Mouse (Mus musculus): ENCODE results near the gene Usp30. TPM values are rescaled to one million over a fixed set of nuclear protein-coding genes. Genes with fewer than 3 reads are reported as not detected.

Gene Usp30
- polyA plus RNA-seq, 1 experiment from 2014 or later, result 16.4 TPM

DNA sequence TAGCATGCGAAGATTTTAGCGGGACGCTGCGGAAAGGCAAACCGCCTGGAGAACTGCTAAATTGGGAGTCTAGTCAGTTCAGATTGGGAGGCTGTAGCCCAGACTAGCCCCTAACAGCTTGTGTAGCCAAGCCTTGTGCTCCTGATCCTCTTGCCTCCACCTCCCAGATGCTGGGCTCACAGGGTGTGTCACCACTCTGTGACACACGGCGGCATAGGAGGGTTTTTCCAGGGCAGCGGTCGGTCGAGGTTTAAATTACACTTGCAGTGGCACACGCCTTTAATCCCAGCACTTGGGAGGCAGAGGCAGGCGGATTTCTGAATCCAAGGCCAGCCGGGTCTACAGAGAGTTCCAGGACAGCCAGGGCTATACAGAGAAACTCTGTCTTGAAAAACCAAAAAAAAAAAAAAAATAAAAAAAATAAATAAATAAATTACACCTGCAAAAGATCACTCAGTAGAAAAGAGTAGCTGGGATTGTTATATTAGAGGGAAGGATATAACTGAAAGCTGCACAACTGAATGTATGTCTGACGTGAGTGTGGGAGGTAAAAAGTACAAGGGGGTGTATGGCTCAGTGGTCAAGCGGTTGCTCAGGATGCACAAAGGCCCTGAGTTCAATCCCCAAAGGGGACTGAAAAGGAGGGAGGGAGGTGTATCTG, 64.4 kb downstream of the Usp30 start:
- peak overlapping the region; percentile 97 for H3K4me2 ChIP-seq
- H3K27me3 ChIP-seq, result no peaks in the 10 kb centered on the region
- H3K9ac ChIP-seq, result peak overlapping the region; percentile 77; the same call in 1 of the 2 replicates
- no peak for ATAC-seq (ENCODE audit: insufficient number of reproducible peaks, insufficient read depth, low FRiP score, low TSS enrichment, low read depth)
- H3K4me1 ChIP-seq, result peaks cover 43% of the 10 kb centered on the region
- H3K36me3 ChIP-seq, result peaks cover 20% of the 10 kb centered on the region; the same call in 1 of the 2 replicates
- H3K27ac ChIP-seq, result no peak overlapping the region
- H3K9me3 ChIP-seq, result no peaks in the 10 kb centered on the region
- peak overlapping the region; percentile 84 for H3K4me3 ChIP-seq
- 79% methylated on average over 15 of the region's 15 CpGs for WGBS

DNA sequence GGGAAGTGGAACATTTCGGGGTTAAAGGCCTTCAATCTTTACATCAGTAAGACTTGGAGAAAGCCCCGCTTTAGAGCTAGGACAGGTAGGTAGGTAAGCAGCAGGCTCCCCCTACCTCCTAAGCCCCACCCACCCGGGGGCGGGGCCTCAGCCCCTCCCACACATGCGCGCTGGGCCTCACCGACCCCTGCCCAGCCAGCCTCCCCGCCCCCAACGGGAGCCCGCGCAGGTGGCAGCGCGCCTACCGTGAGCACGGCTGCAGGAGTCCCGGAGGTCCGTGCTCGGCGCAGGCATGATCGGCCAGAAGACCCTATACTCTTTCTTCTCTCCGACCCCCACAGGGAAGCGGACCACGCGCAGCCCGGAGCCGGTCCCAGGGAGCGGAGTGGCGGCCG, 64.9 kb downstream of the Usp30 start, which contains the start of gene Ung:
Gene Ung (plus strand): TSS at position 176 of the 395 bp plus-strand sequence.
- peak; percentile 27; the same call in 1 of the 2 replicates for ATAC-seq (ENCODE audit: insufficient number of reproducible peaks, insufficient read depth, low FRiP score, low TSS enrichment, low read depth)
- H3K4me3 ChIP-seq, result peak within 1 kb of the TSS; percentile 84
- peak within 1 kb of the TSS; percentile 97 for H3K4me2 ChIP-seq
- peaks cover 17% of the 10 kb centered on the region; the same call in 1 of the 2 replicates for H3K36me3 ChIP-seq
- no peaks in the 10 kb centered on the region for H3K9me3 ChIP-seq
- H3K27ac ChIP-seq, result peak within 1 kb of the TSS; percentile 74
- WGBS, result 0% methylated on average over 26 of the region's 29 CpGs
- H3K9ac ChIP-seq, result peak within 1 kb of the TSS; percentile 77
- H3K4me1 ChIP-seq, result peaks cover 43% of the 10 kb centered on the region
- H3K27me3 ChIP-seq, result no peaks in the 10 kb centered on the region

DNA sequence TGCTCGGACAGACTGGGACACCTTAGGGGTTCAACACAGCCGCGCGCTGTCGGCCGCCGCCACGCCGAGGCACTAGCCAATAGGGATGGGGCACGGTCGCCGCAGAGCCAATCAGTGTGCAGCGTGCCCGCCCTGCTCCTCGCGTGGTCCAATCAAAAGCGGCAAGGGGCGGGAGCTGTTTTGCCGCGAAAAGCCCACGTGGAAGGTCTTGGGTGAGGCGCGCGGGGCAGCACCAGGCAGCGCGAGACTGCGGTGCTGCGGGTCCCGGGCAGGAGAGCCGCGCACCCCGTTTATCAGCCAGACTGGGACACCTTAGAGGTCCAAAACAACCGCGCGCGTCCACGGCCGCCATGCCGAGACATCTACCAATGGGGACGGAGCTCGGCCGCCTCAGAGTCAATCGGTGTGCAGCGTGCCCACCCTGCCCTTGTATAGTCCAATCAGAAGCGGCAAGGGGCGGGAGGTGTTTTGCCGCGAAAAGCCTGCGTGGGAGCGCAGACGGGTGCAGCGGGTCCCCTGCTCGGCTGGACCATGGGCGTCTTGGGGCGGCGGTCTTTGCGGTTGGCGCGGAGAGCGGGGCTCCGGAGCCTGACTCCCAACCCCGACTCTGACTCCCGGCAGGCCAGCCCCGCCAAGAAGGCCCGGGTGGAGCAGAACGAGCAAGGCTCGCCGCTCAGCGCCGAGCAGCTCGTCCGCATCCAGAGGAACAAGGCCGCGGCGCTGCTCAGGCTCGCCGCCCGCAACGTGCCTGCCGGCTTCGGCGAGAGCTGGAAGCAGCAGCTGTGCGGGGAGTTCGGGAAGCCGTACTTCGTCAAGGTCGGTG, 65.6 kb downstream of the Usp30 start:
- peak overlapping the region; percentile 84 for H3K4me3 ChIP-seq
- H3K36me3 ChIP-seq, result 0 out of 2 replicates have a peak, but pooled peaks cover 15% of the 10 kb centered on the region
- peaks cover 43% of the 10 kb centered on the region for H3K4me1 ChIP-seq
- peak overlapping the region; percentile 74 for H3K27ac ChIP-seq
- ATAC-seq (ENCODE audit: insufficient number of reproducible peaks, insufficient read depth, low FRiP score, low TSS enrichment, low read depth), result peak; percentile 98
- H3K9me3 ChIP-seq, result no peaks in the 10 kb centered on the region
- peak overlapping the region; percentile 97 for H3K4me2 ChIP-seq
- peak overlapping the region; percentile 77 for H3K9ac ChIP-seq
- under 1% methylated on average over 86 of the region's 87 CpGs for WGBS
- H3K27me3 ChIP-seq, result no peaks in the 10 kb centered on the region

DNA sequence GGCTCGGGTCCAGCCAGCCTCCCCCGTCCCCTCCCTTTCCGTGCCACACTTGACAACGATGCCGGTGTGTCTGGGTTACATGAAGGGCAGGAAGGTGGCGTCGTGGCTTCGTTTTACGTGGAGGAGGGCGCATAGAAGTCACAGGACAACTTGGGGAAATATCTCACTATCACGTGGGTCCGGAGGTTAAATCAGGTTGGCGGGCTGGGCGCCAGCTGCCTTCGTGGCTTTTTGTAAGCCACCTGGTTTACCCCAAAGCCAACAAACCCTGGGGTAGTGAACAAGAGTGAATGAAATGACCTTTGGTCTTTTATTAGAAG, 66.2 kb downstream of the Usp30 start:
- no peak for ATAC-seq (ENCODE audit: insufficient number of reproducible peaks, insufficient read depth, low FRiP score, low TSS enrichment, low read depth)
- H3K27ac ChIP-seq, result peak overlapping the region; percentile 74
- H3K36me3 ChIP-seq, result peaks cover 20% of the 10 kb centered on the region; the same call in 1 of the 2 replicates
- under 1% methylated on average over 15 of the region's 15 CpGs for WGBS
- H3K4me1 ChIP-seq, result peaks cover 43% of the 10 kb centered on the region
- H3K9ac ChIP-seq, result peak overlapping the region; percentile 77
- peak overlapping the region; percentile 84 for H3K4me3 ChIP-seq
- H3K4me2 ChIP-seq, result peak overlapping the region; percentile 97
- H3K9me3 ChIP-seq, result no peaks in the 10 kb centered on the region
- H3K27me3 ChIP-seq, result no peaks in the 10 kb centered on the region

DNA sequence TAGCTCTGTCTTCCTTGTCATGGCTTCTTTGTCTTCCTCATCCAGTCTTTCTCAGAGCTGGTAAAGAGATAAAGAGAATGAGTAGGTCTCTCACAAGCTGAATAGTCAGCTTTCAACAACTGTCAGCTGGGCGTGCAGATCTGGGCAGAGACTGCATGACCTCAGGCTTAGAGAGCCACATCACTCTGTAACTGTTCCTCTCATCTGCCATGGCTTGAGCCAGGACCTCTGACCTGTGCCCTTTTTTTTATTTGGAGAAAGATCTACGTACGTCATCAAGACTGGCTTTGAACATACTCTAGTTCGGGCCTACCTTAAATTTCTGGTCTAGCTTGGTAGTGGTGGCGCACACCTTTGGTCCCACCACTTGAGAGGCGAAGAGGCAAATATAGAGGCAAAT, 67.6 kb downstream of the Usp30 start:
- Histone ChIP-seq H3K4me1 (peaks cover 40% of the 10 kb centered on the region), H3K36me3 (peaks cover 33% of the 10 kb centered on the region), H3K9ac (no peak overlapping the region), H3K9me3 (no peaks in the 10 kb centered on the region), H3K4me3 (no peak overlapping the region), H3K4me2 (peak overlapping the region; percentile 97; the same call in 1 of the 2 replicates), H3K27me3 (no peaks in the 10 kb centered on the region), H3K27ac (no peak overlapping the region)
- ATAC-seq (ENCODE audit: insufficient number of reproducible peaks, insufficient read depth, low FRiP score, low TSS enrichment, low read depth), result no peak
- 90% methylated on average over 6 of the region's 6 CpGs for WGBS

DNA sequence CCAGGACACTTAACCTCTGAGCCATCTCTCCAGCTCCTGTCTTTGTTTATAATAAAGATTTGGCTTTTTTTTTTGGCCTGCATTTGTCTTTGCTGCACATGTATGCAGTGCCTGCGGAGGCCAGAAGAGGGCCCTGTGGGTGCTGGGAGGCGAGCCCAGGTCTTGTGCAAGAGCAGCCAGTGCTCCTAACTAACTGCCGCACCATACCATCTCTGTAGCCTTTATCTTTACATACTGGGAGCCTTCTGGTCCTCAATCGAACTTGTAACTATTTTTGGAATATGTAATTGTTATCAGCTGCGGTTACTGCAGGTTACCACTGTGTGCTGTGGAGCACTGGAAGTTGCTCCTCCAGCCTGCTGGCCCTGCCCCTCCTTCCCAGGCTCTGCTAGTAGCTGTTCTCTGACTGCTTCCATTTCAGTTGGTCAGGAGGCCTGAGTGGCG, 68.9 kb downstream of the Usp30 start:
- peak overlapping the region; percentile 27; the same call in 1 of the 2 replicates for H3K9ac ChIP-seq
- no peak overlapping the region for H3K4me3 ChIP-seq
- no peak for ATAC-seq (ENCODE audit: insufficient number of reproducible peaks, insufficient read depth, low FRiP score, low TSS enrichment, low read depth)
- H3K9me3 ChIP-seq, result no peaks in the 10 kb centered on the region
- no peaks in the 10 kb centered on the region for H3K27me3 ChIP-seq
- no peak overlapping the region for H3K4me2 ChIP-seq
- no peak overlapping the region for H3K27ac ChIP-seq
- peaks cover 38% of the 10 kb centered on the region for H3K4me1 ChIP-seq
- WGBS, result 48% methylated on average over 6 of the region's 6 CpGs
- H3K36me3 ChIP-seq, result peaks cover 37% of the 10 kb centered on the region

DNA sequence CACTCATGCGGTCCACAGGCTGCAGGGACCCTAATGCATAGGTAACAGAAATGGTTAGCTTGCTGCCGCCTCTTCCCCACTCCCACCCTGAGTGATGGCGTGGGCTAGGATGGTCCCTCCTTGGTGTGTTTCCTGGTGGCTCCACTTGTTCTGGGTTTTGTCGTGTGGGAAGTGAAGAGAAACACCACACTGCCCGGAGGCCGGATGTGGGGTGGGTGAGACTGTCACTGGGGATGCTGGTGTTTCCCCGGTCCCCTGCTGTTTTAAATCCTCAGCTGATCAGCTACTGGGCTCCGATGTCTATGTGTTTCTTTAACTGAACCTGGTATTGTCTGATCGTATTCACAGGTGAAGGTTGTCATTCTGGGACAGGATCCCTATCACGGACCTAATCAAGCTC, 70.3 kb downstream of the Usp30 start:
- WGBS, result 93% methylated on average over 10 of the region's 10 CpGs
- Histone ChIP-seq H3K9me3 (no peaks in the 10 kb centered on the region), H3K36me3 (peaks cover 45% of the 10 kb centered on the region), H3K27ac (no peak overlapping the region), H3K27me3 (no peaks in the 10 kb centered on the region), H3K4me2 (no peak overlapping the region), H3K4me1 (peaks cover 34% of the 10 kb centered on the region), H3K9ac (0 out of 2 replicates have a peak overlapping the region, but pooled peaks have one; percentile 46), H3K4me3 (no peak overlapping the region)
- no peak for ATAC-seq (ENCODE audit: insufficient number of reproducible peaks, insufficient read depth, low FRiP score, low TSS enrichment, low read depth)

DNA sequence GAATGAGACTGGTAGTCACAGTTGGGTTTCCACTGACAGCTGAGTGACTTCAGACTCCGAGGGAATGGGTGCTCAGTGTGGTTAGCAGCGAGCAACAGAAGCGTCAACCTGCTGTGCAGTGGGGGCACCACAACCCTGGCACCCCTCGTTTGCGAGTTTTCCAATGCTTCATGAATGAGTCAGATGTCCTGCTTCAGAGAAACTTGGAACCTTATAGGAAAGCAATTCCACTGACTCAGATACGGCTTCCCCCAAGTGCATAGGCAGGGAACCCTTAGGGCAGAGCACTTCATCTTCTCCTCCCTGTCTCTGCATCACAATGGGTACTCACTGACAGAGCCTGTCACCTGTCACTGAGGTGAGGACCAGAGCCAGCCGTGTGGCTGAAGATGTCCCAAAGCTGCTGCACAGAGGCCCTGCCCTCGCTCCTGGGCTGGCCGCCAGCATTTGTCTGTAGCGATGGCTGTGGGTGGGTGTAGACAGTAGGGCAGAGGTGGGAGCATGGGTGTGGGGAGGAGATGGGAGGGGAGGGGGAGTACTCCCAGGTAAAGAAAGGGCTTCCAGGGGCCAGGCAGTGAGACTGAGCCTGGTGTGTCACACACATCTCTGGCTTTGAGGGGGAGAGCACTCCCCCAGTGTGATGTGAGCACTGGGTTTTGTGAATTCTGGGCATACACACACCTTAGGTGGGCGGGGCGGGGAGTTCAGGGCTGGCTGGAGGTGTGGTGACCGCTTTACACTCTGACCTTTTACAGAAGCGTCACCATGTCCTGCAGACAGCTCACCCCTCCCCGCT, 72.4 kb downstream of the Usp30 start:
- no peak overlapping the region for H3K4me3 ChIP-seq
- no peak overlapping the region for H3K9ac ChIP-seq
- no peaks in the 10 kb centered on the region for H3K9me3 ChIP-seq
- 82% methylated on average over 15 of the region's 15 CpGs for WGBS
- H3K4me1 ChIP-seq, result peaks cover 19% of the 10 kb centered on the region
- H3K36me3 ChIP-seq, result peaks cover 45% of the 10 kb centered on the region
- no peaks in the 10 kb centered on the region for H3K27me3 ChIP-seq
- H3K27ac ChIP-seq, result no peak overlapping the region
- no peak for ATAC-seq (ENCODE audit: insufficient number of reproducible peaks, insufficient read depth, low FRiP score, low TSS enrichment, low read depth)
- no peak overlapping the region for H3K4me2 ChIP-seq

DNA sequence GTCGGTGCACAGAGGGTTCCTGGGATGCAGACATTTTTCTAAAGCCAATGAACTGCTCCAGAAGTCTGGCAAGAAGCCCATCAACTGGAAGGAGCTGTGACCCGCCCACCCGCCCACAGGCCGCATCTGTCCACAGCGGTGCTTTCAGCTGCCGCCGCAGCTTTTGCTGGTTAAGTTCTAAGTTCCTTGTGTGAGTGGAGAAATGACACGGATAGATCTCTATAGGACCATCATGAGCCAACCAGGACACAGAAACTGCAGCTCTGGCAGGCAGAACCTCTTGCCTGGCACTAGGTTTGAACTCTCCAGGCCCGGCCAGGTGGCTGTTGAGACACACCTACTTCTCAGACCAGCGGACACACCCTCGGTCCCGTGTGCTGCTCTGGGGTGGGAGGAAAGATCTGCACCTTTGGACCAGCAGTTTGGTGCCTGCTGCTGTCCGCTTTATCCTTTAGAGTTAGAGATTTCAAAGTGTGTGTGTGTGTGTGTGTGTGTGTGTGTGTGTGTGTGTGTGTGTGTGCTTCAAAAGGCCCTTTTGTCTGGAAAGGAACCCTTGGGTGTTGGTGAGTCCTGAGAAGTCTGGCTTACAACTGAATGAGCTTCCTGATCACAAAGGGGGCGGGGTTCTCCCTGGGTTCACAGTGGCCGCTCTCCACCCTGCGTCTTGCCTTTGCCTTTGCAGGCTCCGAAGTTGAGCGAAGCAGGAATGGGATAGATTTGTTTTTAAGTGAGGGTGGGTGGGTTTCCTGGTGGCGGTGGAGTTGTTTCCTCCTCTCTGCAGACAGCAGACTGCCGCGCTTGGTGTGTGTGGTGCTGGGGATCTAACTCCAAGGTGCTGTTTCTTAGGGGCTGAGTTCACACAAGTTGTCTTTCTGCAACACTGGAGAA, 73.3 kb downstream of the Usp30 start:
- H3K9ac ChIP-seq, result no peak overlapping the region
- no peaks in the 10 kb centered on the region for H3K27me3 ChIP-seq
- peak overlapping the region; percentile 51 for H3K27ac ChIP-seq
- H3K4me3 ChIP-seq, result no peak overlapping the region
- WGBS, result 75% methylated on average over 21 of the region's 21 CpGs
- peaks cover 15% of the 10 kb centered on the region for H3K4me1 ChIP-seq
- no peaks in the 10 kb centered on the region for H3K9me3 ChIP-seq
- no peak overlapping the region for H3K4me2 ChIP-seq
- no peak for ATAC-seq (ENCODE audit: insufficient number of reproducible peaks, insufficient read depth, low FRiP score, low TSS enrichment, low read depth)
- H3K36me3 ChIP-seq, result peaks cover 43% of the 10 kb centered on the region

DNA sequence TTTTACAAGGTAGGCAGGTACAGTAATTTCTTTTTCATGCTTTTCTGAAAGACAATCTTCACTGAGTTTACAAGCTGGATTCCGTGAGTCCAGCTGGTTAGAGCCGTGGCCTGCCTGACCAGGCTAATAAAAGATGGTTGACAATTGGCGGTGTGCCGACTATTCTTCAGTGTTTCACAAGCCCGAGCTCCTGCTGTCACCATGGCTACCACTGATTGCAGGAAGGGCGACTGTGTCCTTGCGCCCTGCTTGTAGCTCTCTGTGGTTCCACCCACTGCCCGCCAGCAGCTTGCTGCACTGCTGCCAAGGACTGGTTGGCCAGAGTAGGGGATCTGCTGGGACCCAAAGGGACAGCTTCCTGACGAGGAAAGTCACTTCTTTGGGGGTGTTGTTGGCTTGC, 73.9 kb downstream of the Usp30 start:
- no peak for ATAC-seq (ENCODE audit: insufficient number of reproducible peaks, insufficient read depth, low FRiP score, low TSS enrichment, low read depth)
- Histone ChIP-seq H3K4me2 (no peak overlapping the region), H3K9ac (no peak overlapping the region), H3K27me3 (no peaks in the 10 kb centered on the region), H3K36me3 (peaks cover 41% of the 10 kb centered on the region), H3K4me1 (peaks cover 11% of the 10 kb centered on the region; the same call in 1 of the 2 replicates), H3K4me3 (no peak overlapping the region), H3K9me3 (no peaks in the 10 kb centered on the region), H3K27ac (peak overlapping the region; percentile 51)
- 68% methylated on average over 9 of the region's 9 CpGs for WGBS

All from embryonic facial prominence, embryonic 13.5 days (tissue).